Mouse (Mus musculus): ENCODE results near the gene Poc1b.
"Not testable (repeated sequence)": the region's sequence is repeated elsewhere in the genome, so short reads cannot be mapped to it uniquely, and the experiment has no call there.

Gene Poc1b

DNA sequence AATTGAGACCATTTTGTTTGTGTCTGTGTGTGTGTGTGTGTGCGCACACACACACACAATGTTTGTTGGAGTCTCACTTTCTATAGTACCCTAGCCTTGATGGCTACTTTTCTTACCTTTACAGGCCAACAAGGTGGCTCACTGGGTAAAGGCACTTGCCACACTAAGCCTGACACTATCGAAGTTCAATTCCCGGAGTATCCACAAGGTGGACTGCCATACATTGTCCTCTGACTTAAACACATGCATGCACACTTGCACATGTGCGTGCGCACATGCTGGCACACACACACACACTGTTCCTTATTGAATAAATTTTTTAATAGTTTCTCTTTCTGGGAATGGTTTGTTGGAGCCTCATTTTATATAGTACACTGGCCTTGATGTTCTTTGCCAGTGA is 50.0 kb downstream of the Poc1b start:
- no peak for DNase-seq (ENCODE audit: low read depth in 2 of 2, low spot score in 2 of 2)

DNA sequence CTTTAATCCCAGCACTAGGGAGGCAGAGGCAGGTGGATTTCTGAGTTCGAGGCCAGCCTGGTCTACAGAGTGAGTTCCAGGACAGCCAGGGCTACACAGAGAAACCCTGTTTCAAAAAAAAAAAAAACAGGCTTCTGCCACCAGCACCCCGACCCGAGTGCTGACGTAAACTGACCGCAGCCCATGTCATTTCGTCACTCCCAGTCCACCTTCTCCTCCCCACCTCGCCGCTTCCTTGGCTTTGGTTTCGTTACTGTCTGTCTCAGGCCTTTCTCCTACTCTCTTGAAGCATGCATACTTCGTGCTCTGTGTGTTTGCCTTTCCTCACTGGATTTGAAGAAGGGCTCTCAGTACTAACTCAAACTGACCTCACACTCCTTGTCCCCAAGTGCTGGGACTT is 50.9 kb downstream of the Poc1b start:
- not testable (repeated sequence) for DNase-seq (ENCODE audit: low read depth in 2 of 2, low spot score in 2 of 2)

DNA sequence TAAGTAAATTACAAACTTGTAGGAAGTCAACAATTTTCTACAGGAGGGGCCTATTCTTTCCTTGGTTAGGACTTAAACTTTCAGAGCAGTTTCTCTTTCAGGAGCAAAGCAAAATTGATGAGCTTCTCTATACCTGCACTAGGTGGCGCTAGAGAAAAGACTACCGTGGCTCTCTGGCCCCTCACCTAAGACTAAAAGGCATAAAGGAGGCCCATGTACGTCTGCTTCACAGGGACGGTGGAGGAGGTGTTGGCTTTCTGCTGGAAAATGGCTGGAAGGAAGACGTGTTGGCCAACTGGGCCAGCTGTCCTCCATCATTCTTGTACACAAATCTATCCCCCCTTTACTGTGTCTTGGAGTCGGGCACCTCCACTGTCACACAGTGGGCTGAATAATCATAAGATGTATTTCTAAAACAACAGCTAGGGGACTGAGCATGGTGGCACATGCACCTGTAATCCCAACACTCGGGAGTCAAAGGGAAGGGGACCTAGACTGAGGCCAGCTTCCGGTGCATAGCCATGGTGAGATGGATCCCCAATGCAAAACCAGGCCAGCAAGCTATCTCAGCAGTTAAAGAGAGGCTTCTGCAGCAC is 55.2 kb downstream of the Poc1b start:
- DNase-seq (ENCODE audit: low read depth in 2 of 2, low spot score in 2 of 2): peak; percentile 26 to 44

DNA sequence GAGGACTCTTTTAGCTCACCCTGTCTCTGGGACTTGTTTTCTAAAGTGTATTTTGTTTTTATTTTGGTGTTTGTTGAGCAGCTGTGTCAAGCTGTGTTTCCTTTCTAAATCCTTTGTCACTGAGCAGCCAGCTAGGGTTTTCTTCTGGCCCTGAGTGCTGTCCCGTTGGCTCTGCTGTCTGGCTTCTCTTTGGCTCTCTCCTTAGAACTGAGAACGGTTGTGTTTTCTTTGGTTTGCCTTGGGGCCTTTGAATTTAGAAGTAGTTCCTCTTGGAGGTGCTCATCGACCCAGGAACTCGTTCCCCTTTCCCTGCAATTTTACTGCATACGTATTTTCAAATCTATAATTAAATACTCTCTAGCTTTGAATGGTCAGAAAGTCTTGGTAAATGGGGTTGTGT is 56.2 kb downstream of the Poc1b start:
- DNase-seq (ENCODE audit: low read depth in 2 of 2, low spot score in 2 of 2): no peak

DNA sequence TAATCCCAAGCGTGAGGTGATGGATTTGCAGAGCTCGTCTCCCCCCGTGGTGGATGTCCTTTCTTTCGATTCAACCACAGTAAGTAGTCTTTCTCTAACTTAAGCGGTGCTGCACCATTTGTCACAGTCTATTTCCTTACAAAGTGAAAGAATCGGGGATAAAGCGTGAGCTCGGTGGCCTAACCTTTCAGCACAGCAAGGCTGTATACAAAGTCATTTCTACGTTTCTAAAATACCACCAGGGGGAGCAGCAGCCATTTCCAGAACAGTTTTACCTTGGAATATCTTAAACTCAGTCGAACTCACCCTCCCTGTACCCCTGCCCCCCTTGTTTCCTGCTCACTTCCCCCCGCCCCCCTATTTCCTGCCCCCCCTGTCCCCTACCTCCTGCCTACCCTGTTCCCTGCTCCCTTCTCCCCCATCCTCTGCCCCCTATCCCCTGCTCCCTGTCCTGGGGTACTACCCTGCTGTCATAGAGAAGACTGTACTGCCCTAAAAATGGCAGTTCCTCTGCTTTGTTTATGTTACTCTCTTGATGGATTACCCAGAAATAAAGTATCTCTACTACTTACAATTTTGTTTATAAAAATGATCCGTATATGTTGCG is 58.1 kb downstream of the Poc1b start:
- peak in 1 of 2 experiments; percentile 35 for DNase-seq (ENCODE audit: low read depth in 2 of 2, low spot score in 2 of 2)

DNA sequence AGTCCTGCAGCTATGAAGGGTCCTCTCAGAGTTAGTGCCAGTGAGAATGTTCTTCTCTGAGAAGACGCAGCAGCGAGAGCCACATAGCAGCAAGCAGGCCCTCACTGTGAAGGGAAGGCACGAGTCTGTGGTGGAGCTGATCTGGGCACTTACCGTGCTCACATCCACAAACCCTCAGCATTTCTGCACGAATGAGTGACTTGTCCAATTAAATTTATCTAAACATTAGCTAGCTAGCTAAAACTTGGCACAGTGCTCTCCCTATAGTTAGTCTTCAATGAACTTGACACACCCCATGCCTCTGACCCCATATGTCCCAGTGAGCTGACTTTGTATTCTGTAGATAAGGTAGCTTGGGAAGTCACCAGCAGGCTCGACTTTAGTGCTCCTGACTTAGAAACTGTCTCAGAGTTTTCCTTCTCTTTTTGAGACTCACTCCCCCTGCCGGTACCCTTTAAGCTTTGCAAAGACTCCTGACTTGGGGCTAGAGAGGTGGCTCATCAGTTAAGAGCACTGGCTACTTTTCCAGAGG is 59.0 kb downstream of the Poc1b start:
- DNase-seq (ENCODE audit: low read depth in 2 of 2, low spot score in 2 of 2): no peak

DNA sequence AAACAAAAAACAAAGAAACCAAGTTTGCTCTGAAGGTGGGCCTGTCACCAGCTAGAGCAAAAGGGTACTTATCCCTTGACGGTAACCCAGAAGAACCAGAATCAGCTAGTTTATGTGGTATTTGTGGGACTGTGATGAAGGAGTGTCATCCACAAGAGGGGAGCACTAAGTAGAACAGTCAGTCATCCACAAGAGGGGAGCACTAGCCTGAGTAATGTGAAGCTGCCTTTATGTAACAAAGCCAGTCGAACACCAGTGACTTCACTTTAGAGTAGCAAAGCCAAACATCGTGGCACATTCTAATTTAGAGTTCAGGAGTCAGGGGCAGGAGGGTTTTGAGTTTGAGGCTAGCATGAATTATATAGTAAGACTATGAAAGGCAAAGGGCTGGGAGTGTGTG is 59.6 kb downstream of the Poc1b start:
- no peak for DNase-seq (ENCODE audit: low read depth in 2 of 2, low spot score in 2 of 2)

DNA sequence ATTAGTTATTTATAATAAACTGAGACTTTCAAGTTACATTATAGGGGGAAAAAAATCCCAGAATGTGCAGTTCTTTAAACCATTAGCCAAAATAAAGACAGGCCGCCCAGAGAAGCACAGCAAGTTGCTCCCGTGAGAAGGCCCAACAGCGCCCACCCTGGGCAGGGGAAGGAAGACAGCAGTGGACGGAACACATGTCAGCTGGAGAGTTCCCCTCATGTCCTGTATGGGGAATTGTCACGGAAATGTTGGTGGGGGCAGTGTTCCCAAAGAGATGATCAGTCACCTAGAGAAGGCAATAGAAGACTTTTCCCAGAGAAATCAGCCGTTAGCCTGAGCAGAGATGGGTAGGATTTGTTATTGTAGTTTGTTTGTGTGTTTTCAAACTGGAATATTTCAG is 61.6 kb downstream of the Poc1b start:
- DNase-seq (ENCODE audit: low read depth in 2 of 2, low spot score in 2 of 2): no peak

DNA sequence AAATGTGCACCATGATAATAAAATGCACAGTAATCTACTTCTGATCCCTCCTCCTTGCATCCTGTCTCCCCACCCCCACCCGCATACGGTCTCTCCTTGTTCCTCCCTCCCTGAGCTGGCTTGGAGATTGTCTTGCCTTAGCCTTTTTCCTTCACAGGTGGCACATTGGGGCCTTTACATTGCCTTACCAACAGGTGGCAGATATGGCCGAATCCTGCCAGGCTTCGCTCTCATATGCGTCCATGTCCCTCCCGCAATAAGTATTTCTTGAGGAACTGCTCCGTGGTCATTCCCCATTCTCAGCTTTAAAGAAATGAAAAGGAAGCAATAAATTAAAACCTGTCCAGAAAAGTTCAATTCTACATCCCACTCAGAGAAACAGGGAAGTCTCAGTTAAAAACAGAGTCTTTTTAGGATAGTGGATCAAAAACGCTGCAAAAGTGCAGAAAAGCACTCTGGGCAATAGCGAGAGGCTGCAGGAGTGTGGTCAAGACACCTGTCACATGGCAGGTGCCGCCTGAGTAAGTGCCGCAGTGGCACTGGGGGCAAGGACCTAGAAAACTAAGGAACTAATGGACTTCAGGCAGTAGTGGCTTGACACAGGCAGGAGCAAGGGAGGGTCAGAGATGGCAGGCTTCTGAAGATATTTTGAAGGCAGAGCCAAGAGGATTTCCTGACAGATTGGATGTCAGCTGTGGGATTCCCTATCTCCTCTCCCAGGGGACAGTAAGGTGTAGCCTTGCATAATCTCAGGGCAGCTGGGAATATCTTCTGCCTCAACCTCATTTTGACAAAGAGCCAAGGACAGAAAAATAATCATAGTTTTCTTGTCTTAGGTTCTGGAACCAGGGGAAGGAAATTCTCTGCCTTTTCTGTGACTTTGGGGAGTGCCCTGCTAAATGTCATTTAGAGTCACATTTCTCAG is 62.3 kb downstream of the Poc1b start:
- no peak for DNase-seq (ENCODE audit: low read depth in 2 of 2, low spot score in 2 of 2)

DNA sequence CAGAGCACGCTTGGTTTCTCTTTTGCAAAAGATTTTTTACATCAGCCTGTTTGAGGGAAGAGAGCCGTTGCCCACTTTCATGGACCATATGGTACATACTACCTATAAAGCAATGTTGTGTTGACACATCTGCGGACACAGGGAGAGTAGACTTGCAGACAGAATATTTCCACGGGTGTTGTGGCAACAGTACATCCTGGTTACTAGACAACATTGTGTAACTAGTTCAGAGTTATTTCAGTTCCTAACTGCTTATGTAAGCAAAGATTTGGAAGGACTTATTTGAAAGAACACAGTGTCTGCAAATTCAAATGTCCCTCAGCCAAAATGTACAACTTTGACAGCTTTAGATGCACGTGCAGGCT is 62.9 kb downstream of the Poc1b start:
- DNase-seq (ENCODE audit: low read depth in 2 of 2, low spot score in 2 of 2): no peak

DNA sequence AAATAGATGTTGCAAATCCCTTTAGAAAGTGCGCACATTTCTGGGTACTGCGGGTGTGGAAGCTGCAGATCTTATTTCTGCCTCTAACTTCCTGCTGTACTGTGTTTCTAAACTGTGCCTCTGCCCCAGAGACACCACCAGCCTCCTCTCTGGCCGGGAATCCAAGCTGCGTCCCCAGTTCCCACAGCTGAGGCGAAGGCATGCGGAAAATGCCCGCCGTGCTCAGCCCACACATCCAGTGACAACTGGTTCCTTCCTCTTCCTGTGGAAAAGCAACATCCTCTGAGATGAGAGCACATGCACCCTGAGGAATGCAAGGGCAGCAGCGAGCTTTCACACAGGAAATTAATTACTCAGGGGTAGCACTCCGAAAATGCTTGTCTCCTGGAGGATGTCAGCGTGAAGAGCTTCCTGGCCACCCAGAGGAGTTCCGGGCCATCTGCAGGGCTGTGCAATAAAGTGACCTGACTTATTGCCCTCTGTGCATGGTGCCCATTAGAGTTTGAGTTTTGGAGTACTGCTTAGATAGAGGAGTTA is 65.2 kb downstream of the Poc1b start:
- DNase-seq (ENCODE audit: low read depth in 2 of 2, low spot score in 2 of 2): no peak

DNA sequence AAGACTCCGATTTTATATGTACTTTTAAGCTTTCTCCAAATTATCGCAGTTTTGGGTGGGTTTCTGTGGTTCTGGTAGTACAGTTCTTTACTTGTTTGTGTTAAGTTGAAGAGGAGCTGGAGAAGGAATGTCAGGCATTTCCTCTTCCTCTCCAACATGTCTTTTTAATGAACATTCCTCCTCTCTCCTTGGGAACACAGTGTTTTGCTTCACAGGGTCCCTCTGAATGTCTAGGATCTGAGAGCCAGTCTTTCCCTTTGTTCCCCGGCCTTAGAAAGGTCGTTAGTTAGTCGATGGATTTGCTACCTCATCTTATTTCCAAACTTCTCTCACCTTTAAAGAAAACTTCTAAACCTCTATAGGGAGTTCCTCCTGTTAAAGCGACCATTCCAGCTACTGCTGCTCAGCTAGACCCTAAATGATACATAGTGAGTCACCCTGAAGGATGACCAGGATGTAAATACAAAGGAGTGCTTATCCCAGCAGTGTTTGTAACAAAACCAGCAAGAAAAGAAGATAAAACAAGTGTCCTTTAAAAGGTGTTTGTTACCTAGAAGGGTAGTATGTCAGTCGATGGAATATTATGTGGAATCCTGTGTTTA is 66.2 kb downstream of the Poc1b start:
- DNase-seq (ENCODE audit: low read depth in 2 of 2, low spot score in 2 of 2): no peak

DNA sequence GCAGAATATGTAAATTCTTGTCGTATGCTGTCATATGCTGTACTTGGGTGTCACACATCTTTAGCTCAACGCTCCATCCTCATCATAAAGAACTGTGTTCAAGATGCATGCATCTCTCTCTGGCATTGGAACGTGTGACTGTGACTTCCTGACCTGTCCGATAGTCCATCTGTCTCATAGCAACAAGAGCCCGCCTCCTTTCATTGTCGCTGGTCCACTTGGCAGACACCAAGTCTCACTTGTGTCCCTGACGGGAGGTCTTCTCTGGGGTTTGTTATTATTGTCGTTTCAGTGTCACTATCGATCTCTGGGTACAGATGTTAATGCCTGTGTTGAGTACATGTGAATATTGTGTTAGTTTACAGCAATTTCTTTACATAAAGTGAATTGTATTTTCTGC is 70.1 kb downstream of the Poc1b start:
- DNase-seq (ENCODE audit: low read depth in 2 of 2, low spot score in 2 of 2): no peak

DNA sequence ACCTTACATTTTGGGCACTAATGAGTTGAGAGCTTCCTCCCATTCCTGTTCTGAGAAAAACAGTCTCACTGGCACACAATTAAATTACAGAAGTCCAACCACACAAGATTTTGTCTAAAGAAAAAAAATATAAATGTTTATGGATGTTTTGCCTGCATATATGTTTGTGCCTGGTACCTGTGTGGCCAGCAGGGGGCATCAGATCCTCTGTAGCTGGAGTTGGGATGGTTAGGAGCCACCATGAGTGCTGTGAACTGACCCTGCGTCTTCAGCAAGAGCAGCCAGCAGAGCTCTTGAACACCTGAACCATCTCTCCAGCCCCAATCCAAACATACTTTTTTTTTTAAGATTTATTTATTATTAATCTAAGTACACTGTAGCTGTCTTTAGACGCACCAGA is 71.3 kb downstream of the Poc1b start:
- DNase-seq (ENCODE audit: low read depth in 2 of 2, low spot score in 2 of 2): no peak

DNA sequence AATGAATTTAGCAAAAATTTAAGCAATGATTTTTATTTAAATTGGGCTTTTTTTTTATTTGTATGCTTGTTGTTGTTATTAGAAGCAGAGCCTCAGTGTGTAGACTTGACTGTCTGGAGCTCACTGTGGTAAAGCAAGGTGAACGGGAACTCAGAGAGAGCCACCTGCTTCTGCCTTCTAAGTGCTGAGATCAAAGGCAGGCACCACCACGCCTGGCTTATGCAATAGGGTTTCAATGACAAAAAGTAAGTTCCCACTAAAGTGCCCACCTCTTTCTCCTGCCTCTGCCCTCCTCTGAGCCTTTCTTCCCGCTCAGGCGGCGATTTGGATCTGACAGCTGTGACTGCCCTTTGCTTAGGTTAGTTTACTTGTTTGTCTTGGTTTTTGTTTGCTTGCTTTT is 72.3 kb downstream of the Poc1b start:
- DNase-seq (ENCODE audit: low read depth in 2 of 2, low spot score in 2 of 2): no peak

DNA sequence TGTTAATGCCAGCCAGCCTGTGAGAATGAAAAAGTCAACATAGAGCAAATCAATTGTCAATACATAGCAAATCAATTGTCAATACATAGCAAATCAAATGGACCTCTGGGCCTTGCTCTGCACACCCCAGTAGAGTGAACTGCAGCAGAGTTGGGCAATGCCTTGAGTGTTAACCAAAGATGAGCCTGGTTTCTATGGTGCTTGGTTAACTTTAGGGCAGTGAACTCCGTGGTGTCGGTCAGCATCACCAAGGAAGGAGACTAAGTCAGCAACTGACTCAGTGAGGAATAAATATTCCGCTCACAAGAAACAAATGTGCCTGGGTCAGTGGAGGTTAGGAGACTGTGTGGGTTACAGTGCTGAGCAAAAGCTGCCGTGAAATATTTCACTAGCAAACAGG is 72.7 kb downstream of the Poc1b start:
- no peak for DNase-seq (ENCODE audit: low read depth in 2 of 2, low spot score in 2 of 2)

DNA sequence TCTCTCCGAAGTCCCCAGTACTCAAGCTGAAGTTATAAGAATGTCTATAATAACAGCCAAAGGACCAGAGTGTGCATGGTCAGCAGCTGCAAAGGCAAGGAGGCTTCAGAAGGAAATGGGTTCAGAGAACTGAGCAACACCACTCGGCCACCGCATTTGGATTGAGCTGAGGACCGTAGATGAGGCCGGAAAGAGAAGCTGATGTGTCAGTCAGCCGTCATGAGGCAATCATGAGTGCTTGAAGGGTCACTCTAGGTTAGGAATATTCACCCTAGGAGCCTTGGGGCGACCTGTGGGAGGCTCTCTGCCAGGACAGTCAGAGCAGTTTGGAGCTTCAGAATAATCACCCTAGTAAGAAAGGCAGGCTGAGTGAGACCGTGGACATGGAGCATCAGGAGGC is 74.7 kb downstream of the Poc1b start:
- DNase-seq (ENCODE audit: low read depth in 2 of 2, low spot score in 2 of 2): no peak

DNA sequence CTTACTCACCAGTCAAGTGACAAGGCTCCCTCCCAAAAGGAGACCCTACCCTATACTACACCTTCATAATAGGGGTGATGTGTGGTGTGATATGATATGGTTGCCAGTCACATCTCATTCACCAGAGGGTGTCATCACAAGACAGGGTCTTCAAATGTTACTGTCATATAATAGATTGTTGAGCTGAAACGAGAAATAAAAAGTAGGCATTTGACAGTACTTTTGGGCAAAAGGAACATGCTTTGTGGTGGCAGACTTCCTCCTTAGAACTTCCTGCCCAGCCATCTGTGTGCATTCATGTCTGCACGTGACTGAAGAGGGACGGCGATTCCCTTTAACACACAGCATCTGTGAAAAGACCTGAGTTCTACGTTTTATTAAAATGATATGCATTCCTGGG is 75.3 kb downstream of the Poc1b start:
- peak in 1 of 2 experiments; percentile 40 for DNase-seq (ENCODE audit: low read depth in 2 of 2, low spot score in 2 of 2)

DNA sequence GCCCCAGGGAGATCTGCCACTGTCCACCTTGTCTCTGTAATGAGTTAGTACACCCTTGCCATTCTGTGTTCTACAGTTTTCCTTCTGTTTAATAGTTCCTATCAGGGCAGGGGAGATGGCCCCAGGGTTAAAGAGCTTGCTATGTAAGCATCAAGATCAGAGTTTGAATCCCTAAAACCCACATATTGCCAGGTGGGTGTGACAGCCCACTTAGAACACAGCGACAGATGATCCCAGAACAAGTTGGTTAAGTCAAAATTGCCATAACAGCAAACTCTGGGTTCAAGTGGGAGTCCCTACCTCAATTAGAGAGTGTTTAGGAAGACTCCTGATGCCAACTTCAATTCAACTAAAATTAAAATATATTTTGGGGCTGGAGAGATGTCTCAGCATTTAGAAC is 81.3 kb downstream of the Poc1b start:
- DNase-seq (ENCODE audit: low read depth in 2 of 2, low spot score in 2 of 2): no peak

DNA sequence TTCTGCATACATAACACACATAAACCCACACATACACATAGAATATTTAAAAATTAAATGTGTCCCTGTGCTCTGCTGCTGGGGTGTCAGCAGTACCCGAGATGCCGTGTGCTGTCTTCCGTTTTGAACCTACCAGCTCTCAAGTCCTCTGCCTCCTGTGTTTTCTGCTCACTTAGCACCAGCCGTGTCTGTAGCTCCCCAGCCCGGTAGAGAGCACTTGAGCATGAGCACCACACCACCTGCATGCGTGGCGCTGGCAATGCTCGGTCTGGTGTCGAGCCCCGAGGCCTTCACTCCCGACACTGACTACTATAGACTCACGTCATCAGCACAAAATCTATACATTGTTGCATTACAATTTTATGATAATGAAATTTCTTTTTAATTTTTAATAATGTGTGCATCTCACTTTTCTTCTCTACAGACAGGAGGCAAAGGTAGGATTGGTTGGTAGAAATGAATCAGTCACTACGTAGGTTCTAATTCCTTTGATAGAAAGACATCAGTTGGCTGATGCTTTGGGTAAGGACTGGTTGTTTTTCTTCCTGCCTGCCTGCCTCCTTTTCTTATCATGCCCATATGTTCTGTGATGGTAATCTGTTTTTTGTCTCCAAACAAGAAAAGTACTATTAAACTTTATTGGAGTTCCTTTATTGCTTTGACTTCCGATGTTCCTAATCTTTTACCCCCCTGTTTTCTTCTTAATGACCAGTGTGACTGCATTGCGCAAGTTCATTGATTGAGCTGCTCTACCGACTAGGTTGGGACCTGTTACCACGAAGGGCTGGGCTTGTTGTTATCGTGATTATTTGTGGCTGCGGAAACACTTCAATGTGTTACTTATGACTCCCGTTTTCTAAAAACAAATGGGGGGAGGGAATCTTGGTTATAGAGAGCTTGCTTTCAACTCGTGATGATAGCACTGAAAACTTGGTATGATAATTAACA is 82.1 kb downstream of the Poc1b start:
- DNase-seq (ENCODE audit: low read depth in 2 of 2, low spot score in 2 of 2): no peak

All from CD8-positive naive resting alpha-beta T cell, adult 2 months (primary cell).